Mouse (Mus musculus) thymus, postnatal 4 days (tissue): Measurements from ENCODE around the gene Jsrp1.

Experiments
- DNase-seq: peaks from one replicate; pipeline ENCODE4 v3.0.0; 2021

The Jsrp1 gene

GRCm38 (mm10) chr10:80813366-80813765, at the start of gene Jsrp1:
Gene Jsrp1, minus strand, starts transcription at chr10:80813498.
- no peak for DNase-seq

GRCm38 (mm10) chr10:80862305-80862704, 49.0 kb upstream of the Jsrp1 start:
- no peak for DNase-seq

GRCm38 (mm10) chr10:80858350-80858935, 45.1 kb upstream of the Jsrp1 start:
- no peak for DNase-seq

- no peak for DNase-seq
Measured at GRCm38 (mm10) chr10:80857848-80858247, 44.5 kb upstream of the Jsrp1 start.

GRCm38 (mm10) chr10:80857386-80857785, 44.1 kb upstream of the Jsrp1 start:
- DNase-seq, result no peak

GRCm38 (mm10) chr10:80856908-80857307, 43.6 kb upstream of the Jsrp1 start:
- DNase-seq, result no peak

- peak; percentile 39 for DNase-seq
Measured at GRCm38 (mm10) chr10:80856267-80856666, 43.0 kb upstream of the Jsrp1 start.

- DNase-seq, result no peak
Measured at GRCm38 (mm10) chr10:80855749-80856073, 42.4 kb upstream of the Jsrp1 start.

GRCm38 (mm10) chr10:80854913-80855748, 41.8 kb upstream of the Jsrp1 start, which contains the start of the genes Lsm7 and Sppl2b:
Gene Lsm7, minus strand, starts transcription at chr10:80855209.
Gene Sppl2b, plus strand, starts transcription at chr10:80855275.
- peak; percentile 99 for DNase-seq

GRCm38 (mm10) chr10:80848571-80848970, 35.3 kb upstream of the Jsrp1 start:
- DNase-seq, result peak; percentile 86

GRCm38 (mm10) chr10:80845732-80846131, 32.4 kb upstream of the Jsrp1 start:
- DNase-seq, result no peak

- DNase-seq, result no peak
Measured at GRCm38 (mm10) chr10:80845055-80845693, 31.9 kb upstream of the Jsrp1 start.

- DNase-seq, result peak; percentile 67
Measured at GRCm38 (mm10) chr10:80843931-80844547, 30.7 kb upstream of the Jsrp1 start, which contains the start of gene Lingo3. Gene Lingo3, minus strand, starts transcription at chr10:80844039.

- no peak for DNase-seq
Measured at GRCm38 (mm10) chr10:80843087-80843930, 30.0 kb upstream of the Jsrp1 start.

GRCm38 (mm10) chr10:80842334-80842733, 29.0 kb upstream of the Jsrp1 start:
- DNase-seq, result no peak

GRCm38 (mm10) chr10:80841685-80842084, 28.4 kb upstream of the Jsrp1 start:
- DNase-seq, result no peak

GRCm38 (mm10) chr10:80839848-80840247, 26.6 kb upstream of the Jsrp1 start:
- no peak for DNase-seq

GRCm38 (mm10) chr10:80838346-80838912, 25.1 kb upstream of the Jsrp1 start:
- DNase-seq, result no peak

- no peak for DNase-seq
Measured at GRCm38 (mm10) chr10:80837827-80838226, 24.5 kb upstream of the Jsrp1 start.

GRCm38 (mm10) chr10:80836949-80837379, 23.7 kb upstream of the Jsrp1 start:
- DNase-seq, result no peak

GRCm38 (mm10) chr10:80835617-80836016, 22.3 kb upstream of the Jsrp1 start:
- no peak for DNase-seq

GRCm38 (mm10) chr10:80832818-80833217, 19.5 kb upstream of the Jsrp1 start:
- DNase-seq, result no peak
